Mouse (Mus musculus): Measurements from ENCODE around the gene Gmip. TPM values are rescaled to one million over a fixed set of nuclear protein-coding genes. Genes with fewer than 3 reads are reported as not detected.

Gene Gmip
- polyA plus RNA-seq, 1 experiment from 2014 or later: 7.3 TPM

DNA sequence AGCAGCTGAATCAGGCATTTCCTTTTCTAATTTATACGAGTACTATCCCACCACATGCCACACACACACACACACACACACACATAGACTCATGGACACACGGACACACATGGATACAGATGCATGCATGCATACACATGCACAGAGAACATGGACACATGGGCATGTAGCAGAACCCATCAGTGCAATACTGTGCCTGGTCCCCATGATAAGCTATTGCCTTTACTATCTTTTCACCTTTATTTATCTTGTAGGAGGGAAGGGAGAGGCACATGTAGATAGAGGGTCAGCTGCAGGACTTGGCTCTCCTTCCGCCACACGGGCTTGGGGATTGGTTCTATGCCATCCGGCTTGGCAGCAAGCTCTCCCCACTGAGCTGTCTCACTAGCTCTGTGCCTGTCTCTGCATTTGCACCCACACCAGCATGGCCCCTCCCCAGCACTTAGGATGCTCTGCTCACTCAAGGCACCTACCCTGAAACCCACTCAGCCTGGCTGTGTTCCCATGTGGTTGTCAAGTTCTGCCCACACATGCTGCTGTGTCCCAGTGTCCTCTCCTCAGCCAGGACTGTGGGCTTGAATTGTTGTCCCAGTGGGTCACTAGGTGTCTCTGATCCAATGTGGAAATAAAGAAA lies 55.0 kb downstream of the Gmip start:
- WGBS: 63% methylated on average over 5 of the region's 5 CpGs
- H3K4me2 ChIP-seq (ENCODE audit: low read length): no peak overlapping the region
- H3K4me3 ChIP-seq (ENCODE audit: control insufficient read depth in 1 of 2, insufficient read depth in 1 of 2, low read depth in 1 of 2, low read length in 2 of 2): no peak overlapping the region
- H3K27me3 ChIP-seq (ENCODE audit: control insufficient read depth, insufficient read depth, low read length): no peaks in the 10 kb centered on the region
- H3K9ac ChIP-seq (ENCODE audit: low read length): no peak overlapping the region
- no peak for ATAC-seq (ENCODE audit: insufficient number of reproducible peaks, insufficient read depth, low FRiP score, low read depth)
- H3K27ac ChIP-seq (replicated peaks in 1 of 2; ENCODE audit: control insufficient read depth in 1 of 2, insufficient read depth in 1 of 2, low read depth in 2 of 2, low read length in 2 of 2): no peak overlapping the region
- H3K4me1 ChIP-seq (ENCODE audit: control insufficient read depth in 2 of 2, insufficient read depth in 2 of 2, low read length in 2 of 2): peaks cover 0 to 6% of the 10 kb centered on the region in 2 experiments; a peak in 1 of 4 replicates
- no peaks in the 10 kb centered on the region for H3K36me3 ChIP-seq (ENCODE audit: control insufficient read depth, insufficient read depth, low read length)
- no peaks in the 10 kb centered on the region for H3K9me3 ChIP-seq (ENCODE audit: control insufficient read depth, low read length)

DNA sequence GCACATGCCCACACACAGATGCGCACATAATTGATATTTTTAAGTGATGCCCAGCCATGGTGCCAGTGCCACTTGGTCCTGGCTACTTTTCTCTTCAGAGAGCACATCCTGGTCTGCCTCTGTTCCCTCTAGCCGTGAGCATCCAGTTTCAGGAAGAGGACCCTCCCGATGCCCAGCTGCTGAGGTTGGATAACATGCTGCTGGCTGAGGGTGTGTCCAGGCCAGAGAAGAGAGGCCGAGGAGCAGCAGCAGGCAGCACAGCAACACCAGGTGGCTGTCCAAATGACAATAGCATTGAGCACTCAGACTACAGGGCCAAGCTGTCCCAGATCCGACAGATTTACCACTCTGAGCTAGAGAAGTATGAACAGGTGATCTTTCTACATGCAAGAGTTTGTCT lies 55.7 kb downstream of the Gmip start:
- H3K4me1 ChIP-seq (ENCODE audit: control insufficient read depth in 2 of 2, insufficient read depth in 2 of 2, low read length in 2 of 2): peaks cover 0 to 6% of the 10 kb centered on the region in 2 experiments; a peak in 1 of 4 replicates
- no peak overlapping the region for H3K9ac ChIP-seq (ENCODE audit: low read length)
- H3K36me3 ChIP-seq (ENCODE audit: control insufficient read depth, insufficient read depth, low read length): no peaks in the 10 kb centered on the region
- no peak overlapping the region for H3K4me2 ChIP-seq (ENCODE audit: low read length)
- WGBS: 55% methylated on average over 5 of the region's 5 CpGs
- no peak overlapping the region for H3K4me3 ChIP-seq (ENCODE audit: control insufficient read depth in 1 of 2, insufficient read depth in 1 of 2, low read depth in 1 of 2, low read length in 2 of 2)
- no peaks in the 10 kb centered on the region for H3K9me3 ChIP-seq (ENCODE audit: control insufficient read depth, low read length)
- no peak for ATAC-seq (ENCODE audit: insufficient number of reproducible peaks, insufficient read depth, low FRiP score, low read depth)
- H3K27ac ChIP-seq (replicated peaks in 1 of 2; ENCODE audit: control insufficient read depth in 1 of 2, insufficient read depth in 1 of 2, low read depth in 2 of 2, low read length in 2 of 2): no peak overlapping the region
- H3K27me3 ChIP-seq (ENCODE audit: control insufficient read depth, insufficient read depth, low read length): no peaks in the 10 kb centered on the region

DNA sequence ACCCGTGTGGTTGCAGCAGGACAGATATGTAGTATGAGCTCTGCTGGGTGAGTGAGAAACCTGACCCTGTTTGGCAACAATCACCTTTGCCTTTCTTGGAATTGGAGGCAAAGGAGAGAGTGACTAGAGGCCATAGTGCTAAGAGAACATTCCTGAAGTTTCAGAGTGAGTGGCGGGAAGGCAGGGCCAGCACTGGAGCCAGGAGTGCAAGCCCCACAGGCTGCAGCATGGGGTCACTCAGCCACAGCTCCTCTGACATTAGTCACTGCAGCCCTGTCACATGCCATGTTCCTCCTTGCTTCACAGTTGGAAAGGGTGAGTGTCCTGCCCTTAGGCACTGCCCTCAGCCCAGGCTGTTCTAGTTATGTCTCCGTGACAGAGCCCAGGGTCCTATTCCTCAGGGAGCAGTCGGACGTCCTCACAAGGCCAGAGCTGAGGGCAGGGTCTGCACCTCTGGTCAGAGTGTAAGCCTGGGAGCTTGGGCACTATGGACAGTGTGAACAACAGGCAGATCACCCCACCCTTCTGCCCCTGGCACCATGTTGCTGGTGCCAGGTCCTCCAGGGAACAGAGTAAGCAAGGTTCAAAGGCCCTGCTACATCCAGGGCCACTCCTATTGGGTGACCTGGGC lies 59.3 kb downstream of the Gmip start:
- WGBS: 59% methylated on average over 5 of the region's 5 CpGs
- no peak for ATAC-seq (ENCODE audit: insufficient number of reproducible peaks, insufficient read depth, low FRiP score, low read depth)
- Histone ChIP-seq H3K9ac (ENCODE audit: low read length) (no peak overlapping the region), H3K4me2 (ENCODE audit: low read length) (no peak overlapping the region), H3K4me3 (ENCODE audit: control insufficient read depth in 1 of 2, insufficient read depth in 1 of 2, low read depth in 1 of 2, low read length in 2 of 2) (no peak overlapping the region), H3K27ac (replicated peaks in 1 of 2; ENCODE audit: control insufficient read depth in 1 of 2, insufficient read depth in 1 of 2, low read depth in 2 of 2, low read length in 2 of 2) (no peak overlapping the region), H3K4me1 (ENCODE audit: control insufficient read depth in 2 of 2, insufficient read depth in 2 of 2, low read length in 2 of 2) (peaks cover 0 to 6% of the 10 kb centered on the region in 2 experiments; a peak in 1 of 4 replicates), H3K9me3 (ENCODE audit: control insufficient read depth, low read length) (no peaks in the 10 kb centered on the region), H3K36me3 (ENCODE audit: control insufficient read depth, insufficient read depth, low read length) (no peaks in the 10 kb centered on the region), H3K27me3 (ENCODE audit: control insufficient read depth, insufficient read depth, low read length) (no peaks in the 10 kb centered on the region)

DNA sequence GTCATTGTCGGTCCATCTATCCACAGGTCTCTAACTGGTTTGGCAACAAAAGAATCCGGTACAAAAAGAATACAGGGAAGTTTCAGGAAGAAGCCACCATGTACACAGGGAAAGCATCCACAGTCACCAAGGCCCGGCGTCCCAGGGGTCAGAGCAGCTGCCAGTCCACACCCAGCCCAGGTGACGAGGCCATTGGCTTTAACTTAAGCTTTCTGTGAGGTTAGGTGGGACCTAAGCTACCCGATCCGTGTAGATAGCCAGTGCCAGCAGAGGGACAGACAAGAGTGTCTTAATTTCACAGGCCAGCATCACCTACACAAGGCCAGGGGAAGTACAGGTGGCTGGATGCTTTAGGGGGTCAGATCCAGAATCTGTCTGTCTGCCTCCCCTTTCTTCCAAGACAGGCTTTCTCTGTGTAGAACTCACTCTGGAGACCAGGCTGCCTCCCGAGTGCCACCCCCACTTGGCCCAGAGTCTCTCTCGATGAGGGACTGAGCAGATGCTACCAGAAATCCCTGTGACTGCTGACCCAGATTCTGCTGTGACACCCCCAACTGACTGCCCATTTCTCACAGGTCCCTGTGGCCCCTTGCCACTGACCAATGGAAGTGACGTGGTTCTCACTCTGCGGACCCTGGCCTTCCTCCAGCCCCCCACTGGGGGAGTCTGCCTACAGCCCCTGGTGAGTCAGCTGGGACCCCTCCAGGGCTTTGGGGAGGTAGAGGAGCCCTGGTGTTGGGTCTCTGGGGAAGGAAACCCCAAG lies 61.7 kb downstream of the Gmip start:
- Histone ChIP-seq H3K36me3 (ENCODE audit: control insufficient read depth, insufficient read depth, low read length) (no peaks in the 10 kb centered on the region), H3K27ac (replicated peaks in 1 of 2; ENCODE audit: control insufficient read depth in 1 of 2, insufficient read depth in 1 of 2, low read depth in 2 of 2, low read length in 2 of 2) (no peak overlapping the region), H3K4me2 (ENCODE audit: low read length) (no peak overlapping the region), H3K4me1 (ENCODE audit: control insufficient read depth in 2 of 2, insufficient read depth in 2 of 2, low read length in 2 of 2) (peaks cover 5 to 6% of the 10 kb centered on the region in 2 experiments; a peak in 1 of 4 replicates), H3K9me3 (ENCODE audit: control insufficient read depth, low read length) (no peaks in the 10 kb centered on the region), H3K9ac (ENCODE audit: low read length) (no peak overlapping the region), H3K4me3 (ENCODE audit: control insufficient read depth in 1 of 2, insufficient read depth in 1 of 2, low read depth in 1 of 2, low read length in 2 of 2) (no peak overlapping the region), H3K27me3 (ENCODE audit: control insufficient read depth, insufficient read depth, low read length) (no peaks in the 10 kb centered on the region)
- WGBS: 82% methylated on average over 11 of the region's 11 CpGs
- no peak for ATAC-seq (ENCODE audit: insufficient number of reproducible peaks, insufficient read depth, low FRiP score, low read depth)

DNA sequence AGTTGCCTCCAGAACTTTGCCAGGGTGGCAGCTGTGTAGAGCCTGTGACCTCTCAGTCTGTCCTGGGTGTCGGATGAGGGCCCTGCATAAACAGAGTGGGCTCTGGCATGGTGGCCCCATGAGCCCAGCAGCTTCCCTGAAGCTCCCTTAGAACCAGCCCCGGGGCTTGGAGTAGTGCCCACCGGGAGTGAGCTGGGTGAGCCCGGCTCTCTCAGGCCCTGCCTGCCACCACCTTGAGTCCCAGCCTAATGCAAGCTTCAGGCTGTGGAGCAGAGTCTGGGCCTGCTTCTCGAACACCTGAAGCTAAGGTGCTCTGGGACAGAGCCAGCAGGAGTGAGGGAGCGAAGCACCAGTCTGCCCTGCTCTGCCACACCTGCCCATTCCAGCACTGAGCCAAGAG lies 62.4 kb downstream of the Gmip start:
- Histone ChIP-seq H3K9me3 (ENCODE audit: control insufficient read depth, low read length) (no peaks in the 10 kb centered on the region), H3K4me3 (ENCODE audit: control insufficient read depth in 1 of 2, insufficient read depth in 1 of 2, low read depth in 1 of 2, low read length in 2 of 2) (no peak overlapping the region), H3K9ac (ENCODE audit: low read length) (no peak overlapping the region), H3K27ac (replicated peaks in 1 of 2; ENCODE audit: control insufficient read depth in 1 of 2, insufficient read depth in 1 of 2, low read depth in 2 of 2, low read length in 2 of 2) (no peak overlapping the region), H3K4me1 (ENCODE audit: control insufficient read depth in 2 of 2, insufficient read depth in 2 of 2, low read length in 2 of 2) (peaks cover 5 to 6% of the 10 kb centered on the region in 2 experiments; a peak in 1 of 4 replicates), H3K4me2 (ENCODE audit: low read length) (no peak overlapping the region), H3K36me3 (ENCODE audit: control insufficient read depth, insufficient read depth, low read length) (no peaks in the 10 kb centered on the region), H3K27me3 (ENCODE audit: control insufficient read depth, insufficient read depth, low read length) (no peaks in the 10 kb centered on the region)
- WGBS: 75% methylated on average over 6 of the region's 6 CpGs
- no peak for ATAC-seq (ENCODE audit: insufficient number of reproducible peaks, insufficient read depth, low FRiP score, low read depth)

Other genes starting within 250 kb of the Gmip start
- 14.1 and 15.7 TPM in 2 replicates for gene Zfp868, start 183.1 kb upstream of the Gmip start, polyA plus RNA-seq (2014; fragmentation: Nextera tagmentation; extraction: Ambion mirVana)
- gene Zfp964, start 154.2 kb upstream of the Gmip start, polyA plus RNA-seq (2014; fragmentation: Nextera tagmentation; extraction: Ambion mirVana): 2.0 and 2.1 TPM in 2 replicates
- 19.9 and 20.8 TPM in 2 replicates for gene Zfp869, start 98.0 kb upstream of the Gmip start, polyA plus RNA-seq (2014; fragmentation: Nextera tagmentation; extraction: Ambion mirVana)
- gene Zfp963, start 58.7 kb upstream of the Gmip start, polyA plus RNA-seq (2014; fragmentation: Nextera tagmentation; extraction: Ambion mirVana): 3.7 and 4.2 TPM in 2 replicates
- gene Gm20422, start 33.8 kb upstream of the Gmip start, polyA plus RNA-seq (2014; fragmentation: Nextera tagmentation; extraction: Ambion mirVana): 0.98 TPM in 1 of 2 replicates, not detected in the other
- gene Atp13a1, start 17.5 kb upstream of the Gmip start, polyA plus RNA-seq (2014; fragmentation: Nextera tagmentation; extraction: Ambion mirVana): 25.0 and 27.2 TPM in 2 replicates
- gene Zfp866, start 17.5 kb upstream of the Gmip start, polyA plus RNA-seq (2014; fragmentation: Nextera tagmentation; extraction: Ambion mirVana): 17.3 and 18.7 TPM in 2 replicates
- 0.19 and 0.24 TPM in 2 replicates for gene Lpar2, start 13.8 kb downstream of the Gmip start, polyA plus RNA-seq (2014; fragmentation: Nextera tagmentation; extraction: Ambion mirVana)
- gene Pbx4, start 23.8 kb downstream of the Gmip start, polyA plus RNA-seq (2014; fragmentation: Nextera tagmentation; extraction: Ambion mirVana): 3.2 and 5.0 TPM in 2 replicates
- 0.30 and 0.42 TPM in 2 replicates for gene Cilp2, start 79.0 kb downstream of the Gmip start, polyA plus RNA-seq (2014; fragmentation: Nextera tagmentation; extraction: Ambion mirVana)
- 1.5 and 1.8 TPM in 2 replicates for gene Tssk6, start 93.5 kb downstream of the Gmip start, polyA plus RNA-seq (2014; fragmentation: Nextera tagmentation; extraction: Ambion mirVana)
- 409 and 446 TPM in 2 replicates for gene Ndufa13, start 93.9 kb downstream of the Gmip start, polyA plus RNA-seq (2014; fragmentation: Nextera tagmentation; extraction: Ambion mirVana)
- gene Yjefn3, start 94.0 kb downstream of the Gmip start, polyA plus RNA-seq (2014; fragmentation: Nextera tagmentation; extraction: Ambion mirVana): 5.6 and 8.4 TPM in 2 replicates
- gene Gatad2a, start 187.7 kb downstream of the Gmip start, polyA plus RNA-seq (2014; fragmentation: Nextera tagmentation; extraction: Ambion mirVana): 52.2 and 53.3 TPM in 2 replicates
- gene Mau2, start 234.1 kb downstream of the Gmip start, polyA plus RNA-seq (2014; fragmentation: Nextera tagmentation; extraction: Ambion mirVana): 40.5 and 42.2 TPM in 2 replicates
- 22.8 and 24.3 TPM in 2 replicates for gene Sugp1, start 234.1 kb downstream of the Gmip start, polyA plus RNA-seq (2014; fragmentation: Nextera tagmentation; extraction: Ambion mirVana)